Mouse (Mus musculus) retina, embryonic 14.5 days (tissue): Measurements from ENCODE around the gene Ctnnbl1.

ENCODE experiments used
- DNase-seq: peaks from one replicate; pipeline ENCODE4 v3.0.0-alpha.2; 2015; ENCODE audit warnings: low spot score

Gene Ctnnbl1

DNA sequence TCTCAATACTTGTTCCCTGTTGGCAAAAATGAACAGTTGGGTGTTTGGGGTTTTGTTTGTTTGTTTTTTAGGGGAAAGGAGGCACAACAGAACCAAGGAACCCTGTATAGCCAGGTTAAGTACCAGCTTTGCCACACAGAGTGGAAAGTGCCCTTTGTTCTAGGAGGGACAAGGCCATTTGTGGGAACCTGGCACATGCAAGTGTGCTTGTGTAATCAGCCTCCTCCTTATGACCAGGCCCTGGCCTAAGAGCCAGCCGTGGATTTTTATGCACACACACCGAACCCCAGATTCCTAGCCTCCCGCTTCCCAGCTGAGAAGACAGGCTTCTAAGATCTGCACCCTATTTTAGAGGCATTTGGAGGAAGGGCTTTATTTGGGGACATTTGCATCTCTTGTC lies 140.2 kb downstream of the Ctnnbl1 start:
- DNase-seq: no peak

DNA sequence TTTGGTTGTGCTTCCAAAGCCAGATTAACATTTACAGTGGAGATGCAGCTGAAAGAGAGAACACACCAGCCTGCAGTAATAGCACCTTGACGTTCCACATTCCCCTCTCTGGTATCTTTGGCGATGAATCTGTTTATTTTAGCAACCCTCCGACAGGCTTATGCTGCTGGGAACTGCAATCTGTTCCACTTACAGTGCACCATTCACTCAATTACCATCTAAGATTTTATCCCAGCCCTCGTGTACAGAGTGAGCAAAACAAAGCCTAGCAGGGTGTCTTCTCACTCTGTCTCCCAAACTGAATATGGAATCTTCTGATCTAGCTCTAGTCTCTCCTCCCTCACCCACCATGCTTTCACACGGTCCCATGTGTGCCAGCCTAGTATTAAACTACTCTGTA lies 140.8 kb downstream of the Ctnnbl1 start:
- DNase-seq: no peak

DNA sequence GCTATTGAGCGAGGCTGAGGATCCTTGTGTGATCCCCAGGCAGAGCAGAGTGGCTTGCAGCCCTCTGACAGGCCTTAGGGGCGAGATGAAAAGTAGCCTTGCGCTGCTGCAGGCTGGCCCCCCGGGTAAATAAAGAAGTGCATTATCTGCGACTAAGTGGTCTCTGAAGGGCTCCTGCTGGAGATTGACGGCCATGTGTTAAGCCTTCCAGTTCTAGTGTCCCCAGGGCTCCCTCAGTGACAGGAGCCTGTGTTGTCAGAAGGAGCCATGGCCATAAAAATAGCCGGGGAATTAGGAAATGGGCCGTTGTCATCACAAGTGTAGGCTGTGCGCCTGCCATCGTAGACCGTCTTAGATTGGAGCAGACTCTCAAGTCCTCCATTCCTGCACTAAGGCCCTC lies 144.7 kb downstream of the Ctnnbl1 start:
- DNase-seq: peak; percentile 41

DNA sequence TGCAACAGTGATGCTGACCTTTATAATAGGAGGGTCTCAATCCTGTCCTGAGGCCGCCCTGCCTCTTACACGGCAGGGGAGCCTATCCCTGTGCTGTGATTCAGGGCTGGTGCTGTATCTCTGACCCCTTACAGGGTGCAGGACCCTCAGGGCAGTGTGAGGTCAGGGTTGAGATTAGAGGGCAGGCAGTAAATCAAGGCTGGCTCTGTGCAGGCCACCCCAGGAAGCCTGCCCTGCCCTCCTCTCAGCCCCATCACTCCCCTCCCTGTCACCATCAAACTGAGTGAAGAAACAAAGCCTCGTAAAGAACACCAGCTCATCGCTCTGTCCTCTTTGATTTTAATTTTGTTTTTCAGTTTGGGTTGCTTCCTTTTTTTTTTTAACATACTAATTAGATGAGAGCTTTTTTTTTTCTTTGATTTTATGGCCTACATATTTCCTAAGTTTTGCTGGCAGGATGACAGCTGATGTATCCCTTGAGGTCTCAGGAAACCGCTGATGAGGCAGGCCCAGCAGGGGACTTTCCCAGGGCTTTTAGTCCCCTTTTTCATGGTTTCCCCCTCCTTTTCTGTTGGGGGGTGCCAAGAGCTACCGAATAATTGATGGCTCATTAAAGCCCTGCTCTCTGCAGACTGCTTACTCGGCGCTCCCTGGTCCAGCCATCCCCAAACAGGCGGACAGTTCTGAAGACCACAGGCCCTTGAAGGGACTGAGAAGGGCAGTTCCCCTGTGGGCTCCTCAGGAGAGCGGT lies 150.2 kb downstream of the Ctnnbl1 start:
- peak; percentile 75 for DNase-seq

DNA sequence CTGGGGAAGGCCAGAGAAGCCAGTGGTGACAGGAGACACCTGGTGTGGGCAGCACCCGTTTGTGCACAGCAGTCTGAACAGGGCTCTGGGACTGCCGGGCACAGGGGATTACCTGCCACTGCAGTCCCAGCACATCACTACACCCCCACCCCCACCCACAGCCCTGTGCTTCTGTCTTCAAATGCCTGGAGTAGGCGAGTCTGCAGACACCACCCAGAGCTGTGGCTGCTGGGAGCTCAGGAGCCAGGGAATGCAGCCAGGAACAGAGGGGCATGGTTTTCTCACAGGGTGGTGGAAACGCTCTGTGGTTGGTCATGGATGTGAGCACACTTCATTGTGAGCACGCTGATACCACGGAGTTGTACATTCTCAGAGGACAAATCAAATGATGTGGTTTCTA lies 154.0 kb downstream of the Ctnnbl1 start:
- DNase-seq: no peak

DNA sequence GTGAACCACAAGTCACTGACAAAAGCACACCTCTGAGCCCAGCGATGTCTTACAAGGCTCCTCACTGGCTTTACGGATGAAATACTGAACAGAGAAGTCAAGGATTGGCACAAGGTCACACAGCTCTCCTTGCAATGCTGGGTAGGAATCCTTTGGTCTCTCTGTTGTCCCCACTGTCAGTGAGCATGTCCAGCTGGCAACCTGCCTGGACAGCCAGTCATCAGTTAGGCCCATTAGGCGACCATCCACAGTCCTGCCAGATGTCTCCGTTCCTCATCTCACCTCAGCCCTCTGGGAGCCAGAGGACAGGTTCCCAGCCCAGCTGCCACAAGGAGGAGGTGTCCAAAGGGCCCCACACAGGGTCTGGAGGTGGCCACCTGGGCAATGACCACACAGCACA lies 159.9 kb downstream of the Ctnnbl1 start:
- DNase-seq: no peak

DNA sequence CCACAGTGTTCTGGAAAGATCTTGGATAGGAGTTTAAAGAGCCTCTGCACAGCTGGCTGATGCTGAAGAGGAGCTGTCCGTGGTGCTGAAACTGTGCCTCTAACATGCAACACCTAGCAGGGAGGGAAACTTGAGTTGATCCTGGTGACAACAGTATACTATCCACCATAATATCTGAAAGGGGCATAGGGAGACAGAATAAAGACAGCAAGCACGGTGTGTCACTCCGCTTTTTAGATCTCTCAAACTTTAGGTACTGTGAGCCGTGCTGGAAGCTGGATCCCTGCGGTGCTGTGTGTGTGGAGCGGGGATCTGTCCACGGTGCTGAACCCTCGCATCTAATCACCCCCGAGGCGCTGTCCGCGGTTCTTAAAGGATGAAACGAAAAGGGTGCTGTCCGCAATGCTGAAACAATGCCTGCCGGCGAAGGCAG lies 176.0 kb downstream of the Ctnnbl1 start:
- DNase-seq: peak; percentile 87

DNA sequence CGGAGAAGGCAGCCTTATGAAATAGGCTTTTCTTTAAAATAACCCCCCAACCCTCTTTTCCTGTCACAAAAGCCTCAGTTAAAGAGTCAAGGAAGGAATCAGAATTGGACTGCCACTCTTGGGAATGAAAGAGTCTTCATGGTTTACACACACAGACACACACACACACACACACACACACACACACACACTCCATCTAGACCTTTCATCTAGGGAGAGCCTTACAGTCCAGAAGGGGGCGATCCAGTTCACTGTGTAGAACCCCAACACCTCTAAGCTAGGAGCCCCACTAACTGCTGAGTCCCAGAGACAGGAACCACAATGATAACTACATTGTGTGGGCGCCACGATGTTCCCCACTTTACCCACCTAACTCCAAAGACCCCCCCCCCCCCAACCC lies 176.5 kb downstream of the Ctnnbl1 start:
- no peak for DNase-seq

DNA sequence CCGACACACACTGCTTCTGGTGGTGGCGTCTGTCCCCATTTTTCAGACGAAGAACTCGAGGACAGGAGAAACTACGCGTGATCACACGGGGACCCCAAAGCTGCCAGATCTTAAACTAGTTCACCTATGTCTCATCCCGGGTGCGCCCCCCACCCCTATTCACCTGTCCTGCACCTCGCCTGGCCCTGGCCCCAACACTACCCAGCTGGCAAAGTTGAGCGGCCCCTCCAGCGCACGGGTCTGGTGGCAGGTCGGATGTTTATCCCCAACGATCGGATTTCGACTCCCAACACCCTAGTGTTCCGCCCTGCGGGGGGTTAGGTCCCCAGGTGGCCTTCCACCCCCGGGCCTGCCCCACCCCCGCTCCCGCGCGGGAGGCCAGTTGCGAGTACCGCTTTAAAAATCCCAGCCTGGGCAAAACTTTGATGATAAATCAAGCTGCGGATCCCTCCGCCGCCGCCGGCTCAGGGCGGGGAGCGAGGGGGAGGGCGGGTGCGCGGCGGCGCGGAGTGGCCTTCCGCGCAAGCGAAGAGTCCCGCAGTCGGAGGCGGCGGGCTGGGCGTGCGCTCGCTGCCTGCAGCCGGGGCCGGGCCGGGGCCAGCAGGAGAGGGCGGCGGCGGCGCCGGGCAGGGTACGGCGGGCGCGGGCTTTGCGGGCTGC lies 177.0 kb downstream of the Ctnnbl1 start, which contains the start of gene Vstm2l:
Vstm2l (plus strand) TSS at position 549 of the 660 bp plus-strand sequence.
- DNase-seq: peak; percentile 72

DNA sequence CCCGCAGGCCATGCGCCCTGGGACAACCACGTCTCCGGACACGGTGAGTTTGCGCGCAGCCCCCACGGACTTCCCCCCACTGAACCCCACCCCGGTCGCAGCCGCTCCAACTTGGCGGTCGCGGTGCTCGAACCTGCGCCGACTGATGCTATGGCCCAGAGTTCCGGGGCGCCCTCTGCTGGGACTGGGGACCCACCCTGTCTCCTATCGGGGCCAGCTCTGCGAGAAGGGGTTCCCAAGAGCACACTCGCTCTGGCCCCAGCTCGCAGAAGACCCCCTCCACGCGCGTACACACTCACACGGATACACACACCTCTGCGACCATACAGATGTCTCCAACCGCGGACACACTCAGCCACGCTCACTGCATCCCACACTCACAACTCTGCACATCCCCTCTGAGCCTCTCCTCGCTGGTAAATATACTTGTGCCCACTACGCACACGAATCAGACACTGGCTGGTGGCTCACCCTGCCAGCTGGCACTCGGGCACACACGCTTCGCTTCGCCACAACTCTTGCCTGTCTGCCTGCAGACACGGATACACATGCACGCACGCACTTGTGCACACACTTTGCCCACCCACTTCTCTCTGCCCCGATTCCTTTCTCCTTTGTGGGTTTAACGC lies 177.8 kb downstream of the Ctnnbl1 start:
- DNase-seq: no peak

DNA sequence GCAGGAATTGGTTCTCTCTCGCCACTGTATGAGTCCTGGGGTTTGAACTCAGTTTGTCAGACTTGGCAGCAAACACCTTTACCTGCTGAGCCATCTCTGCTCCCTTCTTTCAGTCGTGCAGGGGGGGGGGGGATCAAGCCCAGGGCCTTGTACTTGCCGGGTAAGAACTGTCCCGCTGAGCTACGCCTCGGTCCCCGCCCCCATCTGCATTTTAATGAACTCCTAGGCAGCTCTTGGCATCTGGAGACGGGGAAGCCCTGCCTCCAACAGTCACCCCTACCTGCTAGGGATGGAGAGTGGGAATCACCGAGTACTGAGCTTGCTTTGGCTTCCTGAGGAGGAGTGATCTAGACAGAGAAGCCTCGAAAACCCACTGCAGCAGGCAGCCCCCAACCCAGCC lies 181.3 kb downstream of the Ctnnbl1 start:
- no peak for DNase-seq

DNA sequence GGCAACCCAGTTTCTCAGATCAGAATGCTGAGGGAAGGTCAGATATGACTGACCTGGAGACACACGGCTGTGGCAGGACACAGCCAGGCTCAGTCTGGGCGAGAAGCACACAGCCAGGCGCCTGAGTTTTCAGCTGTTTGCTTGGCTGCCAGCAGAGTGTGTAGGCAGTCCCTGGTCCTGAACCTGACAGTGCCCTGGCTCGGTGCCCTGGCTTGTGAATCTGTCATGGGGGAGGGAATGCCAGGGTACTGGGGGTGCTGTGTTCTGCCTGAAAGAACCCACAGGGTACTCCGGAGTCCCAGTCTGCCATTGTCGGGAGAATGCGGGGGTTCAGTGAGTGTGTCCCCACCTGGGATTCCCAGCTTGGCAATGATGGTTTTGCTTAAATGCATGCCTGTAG lies 184.3 kb downstream of the Ctnnbl1 start:
- no peak for DNase-seq

DNA sequence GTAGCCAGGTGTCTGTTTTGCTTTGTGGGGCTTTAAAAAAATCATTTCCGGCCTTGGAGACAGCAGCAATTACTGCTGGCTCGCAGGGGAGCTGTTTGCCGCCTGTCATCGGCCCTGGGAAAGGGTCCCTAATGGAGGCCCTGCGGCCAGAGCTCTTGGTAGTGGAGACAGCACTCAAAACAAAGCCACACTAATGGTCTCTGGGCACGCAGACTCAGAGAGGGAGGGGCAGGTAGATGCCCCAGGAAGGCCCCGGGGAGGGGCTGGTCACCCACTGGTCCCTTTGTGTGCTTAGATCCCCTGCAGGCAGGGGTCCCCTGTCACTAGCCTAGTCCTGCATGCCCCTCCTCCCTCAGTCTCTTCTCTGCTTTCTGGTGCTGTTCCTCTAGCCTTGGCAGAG lies 186.2 kb downstream of the Ctnnbl1 start:
- DNase-seq: no peak

DNA sequence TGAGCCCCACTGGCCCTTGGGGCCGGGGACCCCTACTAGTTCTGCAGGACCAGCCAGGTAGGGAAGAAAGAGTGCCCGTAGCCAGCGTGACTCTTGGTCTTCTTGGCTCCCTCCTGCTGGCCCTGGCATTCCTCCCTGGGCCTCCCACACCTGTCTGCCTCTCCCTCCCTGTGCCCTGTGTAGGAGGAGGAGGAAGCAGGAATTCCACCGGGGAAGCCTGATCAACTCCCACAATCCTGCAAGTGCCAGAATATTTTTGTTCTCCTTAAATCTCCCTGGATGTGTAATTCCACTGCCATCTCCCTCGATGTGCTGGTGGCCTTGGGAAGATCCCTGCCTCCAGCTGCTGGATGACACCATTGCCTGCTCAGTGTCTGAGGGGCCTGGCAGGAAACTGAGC lies 187.3 kb downstream of the Ctnnbl1 start:
- DNase-seq: no peak

DNA sequence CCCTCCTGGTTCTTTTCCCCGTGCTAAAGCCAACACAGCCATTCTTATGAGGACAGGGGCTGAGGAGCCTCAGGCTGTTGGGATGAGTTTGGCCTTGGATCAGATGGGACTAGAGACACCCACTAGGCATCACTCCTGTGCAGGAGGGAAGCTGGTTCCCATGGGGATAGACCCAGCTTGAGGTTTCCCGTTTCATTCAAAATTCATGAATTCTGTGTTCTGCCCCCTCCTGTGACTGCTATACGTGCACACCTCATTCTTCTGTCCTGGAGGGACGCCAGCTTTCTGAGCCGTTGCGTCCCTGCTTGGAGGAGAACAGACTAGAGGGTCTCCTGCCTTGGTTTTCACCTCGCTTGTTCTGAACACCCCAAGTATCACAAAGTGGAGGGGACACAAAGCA lies 189.3 kb downstream of the Ctnnbl1 start:
- no peak for DNase-seq

DNA sequence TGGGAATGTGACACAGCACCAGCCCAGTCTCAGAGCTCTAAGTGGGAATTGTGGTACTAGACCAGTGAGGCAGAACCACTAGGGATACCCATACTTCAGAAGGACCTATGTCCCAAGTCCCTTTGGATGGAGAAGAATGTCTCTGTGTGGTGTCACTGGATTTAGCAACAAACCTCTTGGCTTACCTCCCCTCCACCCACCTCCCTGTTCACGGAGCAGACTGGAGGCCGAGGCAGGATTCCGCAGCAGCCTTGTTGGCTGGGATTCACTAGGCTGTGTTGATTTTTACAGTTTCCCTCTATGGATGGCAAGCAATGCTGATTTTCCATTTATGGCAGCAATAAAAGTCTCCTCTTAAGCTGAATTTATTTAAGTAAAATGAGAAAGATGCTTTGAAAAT lies 189.7 kb downstream of the Ctnnbl1 start:
- DNase-seq: no peak

DNA sequence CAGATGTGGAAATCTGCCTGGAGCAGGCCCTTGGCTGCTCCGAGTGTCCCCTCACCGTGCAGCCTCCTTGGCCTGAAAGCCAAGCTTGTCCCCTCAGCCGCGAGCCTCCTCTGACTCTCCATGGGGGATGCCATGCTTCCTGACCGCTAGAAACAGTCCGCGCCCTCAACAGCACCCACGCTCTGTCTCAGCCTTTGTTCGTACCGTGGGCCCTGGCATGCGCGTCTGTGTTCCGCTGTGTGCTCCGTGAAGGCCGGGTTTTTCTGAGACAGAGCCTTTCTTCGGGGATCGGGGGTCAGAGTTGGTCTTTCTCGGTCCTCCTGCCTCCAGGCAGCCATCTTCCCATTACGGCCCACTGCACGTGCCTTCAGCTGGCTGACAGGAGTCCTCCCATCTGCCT lies 190.2 kb downstream of the Ctnnbl1 start:
- DNase-seq: no peak

DNA sequence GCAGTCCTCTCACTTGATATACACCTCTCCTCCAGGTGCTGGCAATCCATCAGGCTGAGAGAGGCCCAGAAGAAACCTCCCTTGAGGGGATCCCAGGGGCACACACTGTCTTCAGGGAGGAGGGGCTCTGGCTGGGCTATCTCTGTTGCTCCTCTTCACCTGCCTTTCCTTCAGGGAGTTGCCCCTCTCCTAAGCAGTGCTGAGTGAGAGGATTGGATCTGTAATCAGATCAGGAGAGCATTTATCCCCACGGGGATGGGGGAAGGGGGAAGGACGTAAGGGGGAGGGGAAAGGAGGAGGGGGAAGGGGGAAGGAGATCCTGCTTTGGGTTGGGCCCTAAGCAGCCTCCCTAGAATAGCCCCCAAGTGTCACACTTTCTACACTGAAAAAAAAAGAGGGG lies 190.6 kb downstream of the Ctnnbl1 start:
- no peak for DNase-seq

DNA sequence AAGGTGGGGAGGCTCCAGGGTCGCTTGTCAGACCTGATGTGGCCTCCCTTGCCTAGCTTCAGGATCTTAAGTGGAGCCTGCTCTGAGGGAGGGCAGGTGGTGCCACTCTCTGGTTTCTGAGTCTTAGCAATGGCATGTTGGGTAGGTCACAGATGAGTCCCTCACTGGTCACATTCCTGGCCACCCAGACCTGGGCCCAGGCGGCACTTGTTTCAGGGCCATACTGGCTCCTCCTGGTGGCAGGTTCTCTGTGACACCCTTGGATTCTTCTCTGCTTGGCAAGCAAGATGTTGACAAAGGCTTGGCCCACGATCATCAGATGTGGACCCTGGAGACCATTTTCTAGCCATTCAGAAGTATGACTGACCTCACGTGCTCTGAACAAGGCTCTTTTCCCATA lies 195.5 kb downstream of the Ctnnbl1 start:
- DNase-seq: no peak

DNA sequence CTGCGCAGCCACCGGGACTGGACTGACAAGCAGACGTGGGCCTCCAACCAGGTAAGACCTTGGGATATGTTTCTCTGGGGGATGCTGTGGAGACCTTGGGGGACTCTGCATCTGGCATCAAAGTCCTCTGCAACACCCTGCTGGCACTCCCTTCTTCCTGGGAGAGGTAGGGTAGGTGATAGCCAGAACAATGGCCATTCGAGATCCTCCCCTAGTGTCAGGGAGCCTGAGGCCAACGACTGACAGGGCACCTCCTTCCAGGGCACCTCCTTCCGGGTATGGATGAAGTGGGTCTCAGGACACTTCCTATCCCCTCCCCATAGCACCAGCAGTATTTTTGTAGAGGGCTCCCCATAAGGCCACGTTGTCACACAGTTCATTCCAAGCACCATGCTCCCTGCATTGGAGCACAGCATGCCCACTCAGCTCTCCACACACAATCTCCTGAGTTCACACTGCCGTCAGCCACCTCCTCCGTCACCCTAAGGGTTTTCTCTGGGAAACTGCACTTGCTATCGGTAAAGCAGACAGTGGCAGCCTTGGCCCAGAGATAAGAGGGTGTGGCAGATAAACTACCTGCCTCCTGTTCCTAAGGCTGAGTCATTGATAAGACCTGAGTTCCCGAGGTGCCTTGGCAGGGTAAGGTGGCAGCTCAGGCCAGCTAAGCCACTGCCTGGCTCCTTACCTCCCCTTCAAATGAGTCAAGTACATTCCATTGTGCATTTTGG lies 198.4 kb downstream of the Ctnnbl1 start:
- DNase-seq: no peak

DNA sequence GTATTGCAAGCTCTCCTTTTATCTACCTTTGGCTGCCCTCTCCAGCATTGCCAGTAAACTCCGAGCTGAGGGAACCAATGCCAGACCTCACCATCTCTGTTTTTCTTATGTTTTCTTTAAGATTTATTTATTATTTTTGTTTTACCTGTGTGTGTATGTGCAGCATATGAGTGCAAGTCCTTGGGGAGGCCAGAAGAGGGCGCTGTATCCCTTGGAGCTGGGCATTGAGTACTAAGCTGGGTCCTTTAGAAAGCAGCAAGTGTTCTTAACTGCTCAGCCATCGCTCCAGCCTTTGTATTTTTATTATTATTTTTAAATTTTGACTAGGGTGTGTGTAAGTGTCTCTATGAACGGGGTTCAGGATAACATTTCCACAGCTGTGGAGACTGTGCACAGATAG lies 199.5 kb downstream of the Ctnnbl1 start:
- DNase-seq: no peak

DNA sequence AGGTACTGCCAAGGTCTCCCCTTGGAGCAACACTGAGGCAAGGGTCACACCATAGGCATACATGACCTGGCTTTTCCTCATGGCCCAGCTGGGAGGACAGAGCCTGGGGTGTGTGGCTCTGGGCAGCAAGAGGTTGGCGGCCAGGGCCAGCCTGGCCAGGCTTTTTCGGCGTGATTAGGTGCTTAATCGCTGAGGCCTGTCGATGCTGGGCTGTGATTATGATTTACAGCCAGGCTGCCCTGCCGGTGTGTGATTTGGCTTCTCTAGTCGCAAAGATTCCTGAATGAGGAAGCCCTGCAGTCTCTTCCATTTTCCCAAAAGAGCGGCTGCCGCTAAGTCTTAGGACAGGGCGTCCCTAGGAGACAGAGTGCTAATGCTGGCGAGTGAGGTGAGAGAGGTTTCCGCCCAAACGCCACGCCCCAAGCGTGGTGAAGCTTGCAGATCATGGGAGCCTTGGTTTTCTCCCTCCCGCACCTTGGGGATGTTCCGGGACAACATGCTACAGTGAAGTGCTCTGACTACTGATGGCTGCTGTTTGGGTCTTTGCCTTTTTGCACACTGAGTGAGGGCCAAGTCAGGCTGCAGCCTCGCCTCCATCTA lies 203.5 kb downstream of the Ctnnbl1 start:
- DNase-seq: no peak
